Mouse (Mus musculus) heart, adult 10 weeks (tissue): ENCODE results near the gene Gde1. TPM values are rescaled to one million over a fixed set of nuclear protein-coding genes. Genes with fewer than 3 reads are reported as not detected.

Experiments
- polyA plus RNA-seq: library from polyadenylated mRNA; stranded (reverse); fragments of 350-450 nt; fragmentation: Illumina TruSeq; extraction: RNeasy Lipid Tissue Mini Kit (QIAGEN cat#74804); gene quantifications from one replicate; pipeline ENCODE4 v1.2.3, GENCODE M21; 2014; ENCODE audit warnings: low read depth, low replicate concordance

The Gde1 gene
- 56.4 TPM for polyA plus RNA-seq

DNA sequence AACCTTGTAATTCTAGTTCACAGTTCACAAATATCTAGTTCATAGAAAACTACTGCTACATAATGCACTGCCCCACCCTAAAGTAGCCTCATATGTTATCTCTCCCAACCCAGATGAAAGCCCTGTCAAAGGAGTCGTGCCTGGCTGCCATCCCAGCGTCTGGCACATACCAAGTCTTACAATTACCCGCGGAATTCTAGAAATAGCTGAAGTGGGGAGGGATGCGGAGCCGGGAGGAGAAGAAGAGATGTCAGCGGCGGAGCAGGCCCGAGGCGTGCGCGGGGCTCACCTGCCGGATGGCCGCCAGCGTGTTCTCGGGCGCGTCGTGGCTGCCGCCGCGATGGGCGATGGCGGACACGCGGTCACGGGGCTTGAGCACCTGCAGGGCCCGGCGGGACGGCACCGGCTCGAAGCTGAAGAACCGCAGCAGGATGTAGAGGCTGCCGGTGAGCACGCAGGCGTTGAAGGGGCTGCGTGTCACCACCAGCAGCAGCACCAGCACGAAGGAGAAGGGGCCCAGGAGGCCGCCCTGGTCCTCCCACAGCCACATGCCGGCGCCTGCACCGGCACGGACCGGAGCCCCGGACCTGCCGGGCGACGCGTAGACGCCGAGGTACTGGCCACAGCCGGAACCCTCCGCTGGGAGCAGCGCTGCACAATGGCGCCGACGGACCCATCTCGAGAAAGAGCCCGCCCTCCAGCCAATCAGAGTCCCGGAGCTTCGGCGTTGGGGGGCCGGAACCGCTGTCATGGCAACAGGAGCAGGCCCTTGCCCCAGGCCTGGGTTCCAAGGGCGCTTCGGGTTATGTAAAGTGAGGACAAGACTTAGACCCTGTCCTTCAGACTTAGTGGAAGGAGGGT lies at the start of gene Gde1:
Gene Gde1 (minus strand): TSS at position 678 of the 861 bp plus-strand sequence.

DNA sequence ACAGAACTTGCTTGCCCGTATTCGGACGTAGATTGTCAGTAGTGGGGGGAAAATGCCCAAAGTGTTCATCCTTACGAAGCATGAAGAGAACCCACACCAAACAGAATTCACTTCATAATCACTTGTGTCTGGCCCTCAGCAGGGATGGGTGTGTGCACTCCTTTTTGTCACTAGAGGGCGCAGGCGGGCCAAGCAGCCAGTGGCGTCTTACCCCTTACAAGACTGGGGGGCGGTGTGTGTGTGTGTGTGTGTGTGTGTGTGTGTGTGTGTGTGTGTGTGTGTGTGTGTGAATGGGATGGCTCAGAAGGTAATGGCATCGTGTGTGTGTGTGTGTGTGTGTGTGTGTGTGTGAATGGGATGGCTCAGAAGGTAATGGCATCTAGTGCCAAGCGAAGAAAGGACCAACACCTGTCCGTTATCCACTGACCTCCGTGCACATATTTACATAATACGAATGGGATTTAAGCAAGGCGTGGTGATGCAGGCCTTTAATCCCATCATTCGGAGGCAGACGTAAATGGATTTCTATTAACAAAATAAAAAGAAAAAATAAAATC lies 34.5 kb upstream of the Gde1 start, which contains the start of gene Vps35l:
Gene Vps35l (plus strand): TSS at position 252 of the 557 bp plus-strand sequence.

DNA sequence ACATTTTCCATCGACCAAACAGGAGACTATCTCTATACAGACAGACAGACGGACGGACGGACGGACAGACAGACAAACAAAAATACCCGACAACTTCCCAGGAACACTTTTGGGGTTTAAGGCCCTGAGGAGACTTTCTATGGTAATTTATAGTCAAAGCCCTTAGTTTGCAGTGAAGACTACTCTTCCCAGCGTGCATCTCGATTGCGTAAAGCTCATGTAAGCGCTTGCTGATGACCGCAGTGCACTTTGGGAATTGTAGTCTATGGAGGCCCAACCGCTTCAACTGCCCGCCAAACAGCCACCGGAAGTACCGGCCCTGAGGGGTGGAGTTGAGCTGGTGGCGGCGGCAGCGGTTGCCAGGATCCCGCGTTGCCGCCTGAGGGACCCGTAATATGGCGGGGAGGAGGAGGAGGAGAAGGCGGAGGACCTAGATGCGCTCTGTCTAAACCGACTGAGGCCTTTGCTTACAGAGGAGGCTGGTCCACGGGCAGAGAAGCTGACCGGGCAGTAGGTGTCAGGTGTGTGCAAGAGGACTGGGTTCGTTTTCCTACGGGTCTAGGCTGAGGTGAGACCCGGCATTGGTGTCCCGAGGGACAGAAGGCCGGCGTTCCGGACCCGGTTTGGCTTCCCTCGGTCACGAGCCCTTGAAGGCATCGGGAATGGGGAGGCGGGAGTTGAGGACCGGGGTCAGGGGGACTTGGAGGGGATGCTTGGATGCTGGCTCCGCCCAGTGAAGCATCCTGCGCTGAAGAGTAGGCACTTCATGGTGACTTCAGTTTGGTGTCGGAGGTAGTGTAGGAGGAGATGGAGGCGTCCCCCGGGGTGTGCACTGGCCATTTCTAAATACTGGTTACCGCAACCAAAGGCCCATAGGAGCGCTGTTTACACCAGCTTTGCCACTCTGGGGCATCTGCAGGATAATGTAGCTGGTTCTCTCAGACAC lies 6.9 kb upstream of the Gde1 start, which contains the start of gene Ccp110:
Gene Ccp110 (plus strand): TSS at position 325 of the 946 bp plus-strand sequence.

Other genes starting within 250 kb of the Gde1 start
- gene Itpripl2, start 213.8 kb downstream of the Gde1 start, polyA plus RNA-seq, result 14.2 TPM
- 162 TPM for gene Coq7, start 172.4 kb downstream of the Gde1 start, polyA plus RNA-seq
- 4.9 TPM for gene Tmc7, start 121.0 kb downstream of the Gde1 start, polyA plus RNA-seq
- gene Tmc5, start 108.5 kb downstream of the Gde1 start, polyA plus RNA-seq, result 0.68 TPM
- gene Ccp110, start 6.8 kb upstream of the Gde1 start, polyA plus RNA-seq, result 3.8 TPM
- 25.7 TPM for gene Vps35l, start 34.4 kb upstream of the Gde1 start, polyA plus RNA-seq
- gene Iqck, start 150.0 kb upstream of the Gde1 start, polyA plus RNA-seq, result 0.42 TPM
- gene Knop1, start 150.5 kb upstream of the Gde1 start, polyA plus RNA-seq, result 8.1 TPM